Mouse (Mus musculus) forebrain, embryonic 13.5 days (tissue): ENCODE results near the gene Zfp292. TPM values are rescaled to one million over a fixed set of nuclear protein-coding genes. Genes with fewer than 3 reads are reported as not detected.

Source experiments
- ATAC-seq: fragments of 200-750 bp; cut with Nextera tagmentation; 2 replicates; pipeline ENCODE4 v1.8.0; 2017
- H3K27ac ChIP-seq: fragments of 300-500 bp; sonication (generic); 2 replicates; pipeline ENCODE4 v1.5.1; 2015; ENCODE audit warnings: inconsistent platforms, mild to moderate bottlenecking, moderate library complexity
- H3K27me3 ChIP-seq: fragments of 300-500 bp; sonication (generic); 2 replicates; pipeline ENCODE4 v1.6.1; 2015; ENCODE audit warnings: mild to moderate bottlenecking, inconsistent platforms
- H3K36me3 ChIP-seq: fragments of 300-500 bp; sonication (generic); 2 replicates; pipeline ENCODE4 v1.6.1; 2015; ENCODE audit warnings: mild to moderate bottlenecking, inconsistent platforms; ENCODE audit not compliant: poor library complexity, severe bottlenecking
- H3K4me1 ChIP-seq: fragments of 300-500 bp; sonication (generic); 2 replicates; pipeline ENCODE4 v1.6.1; 2015; ENCODE audit warnings: inconsistent platforms
- H3K4me2 ChIP-seq: fragments of 300-500 bp; sonication (generic); 2 replicates; pipeline ENCODE4 v1.6.1; 2015; ENCODE audit warnings: inconsistent platforms, mild to moderate bottlenecking, moderate library complexity
- H3K4me3 ChIP-seq: fragments of 300-500 bp; sonication (generic); 2 replicates; pipeline ENCODE4 v1.5.1; 2015; ENCODE audit warnings: mild to moderate bottlenecking, inconsistent platforms
- H3K9ac ChIP-seq: fragments of 300-500 bp; sonication (generic); 2 replicates; pipeline ENCODE4 v1.6.1; 2015; ENCODE audit warnings: mild to moderate bottlenecking, inconsistent platforms
- H3K9me3 ChIP-seq: fragments of 300-500 bp; sonication (generic); replicated peaks from 2 replicates; pipeline ENCODE4 v1.6.1; 2016; ENCODE audit warnings: inconsistent platforms
- WGBS: fragments of 180-500 bp; shearing (Covaris S2); methylation state at CpG from one replicate; pipeline ENCODE4 v1.1.7; 2015; 5-methylcytosine and 5-hydroxymethylcytosine counted together
- polyA plus RNA-seq: library from polyadenylated mRNA; unstranded; fragments of >200 nt; fragmentation: Nextera tagmentation; extraction: Ambion mirVana; gene quantifications from 2 replicates; pipeline ENCODE4 v1.2.1, GENCODE M21; 2015

Gene Zfp292
- polyA plus RNA-seq, 1 experiment from 2014 or later: 34.8 TPM

GRCm38 (mm10) chr4:34842826-34843225 is 39.9 kb downstream of the Zfp292 start:
- peaks cover 14% of the 10 kb centered on the region for H3K36me3 ChIP-seq
- peaks cover 11% of the 10 kb centered on the region; the same call in 1 of the 2 replicates for H3K4me1 ChIP-seq
- H3K27ac ChIP-seq: no peak overlapping the region
- no peak overlapping the region for H3K9ac ChIP-seq
- no peaks in the 10 kb centered on the region for H3K9me3 ChIP-seq
- 92% methylated on average over 3 of the region's 3 CpGs for WGBS
- H3K4me3 ChIP-seq: no peak overlapping the region
- peak; percentile 65; the same call in 1 of the 2 replicates for ATAC-seq
- H3K27me3 ChIP-seq: no peaks in the 10 kb centered on the region
- H3K4me2 ChIP-seq: no peak overlapping the region

DNA sequence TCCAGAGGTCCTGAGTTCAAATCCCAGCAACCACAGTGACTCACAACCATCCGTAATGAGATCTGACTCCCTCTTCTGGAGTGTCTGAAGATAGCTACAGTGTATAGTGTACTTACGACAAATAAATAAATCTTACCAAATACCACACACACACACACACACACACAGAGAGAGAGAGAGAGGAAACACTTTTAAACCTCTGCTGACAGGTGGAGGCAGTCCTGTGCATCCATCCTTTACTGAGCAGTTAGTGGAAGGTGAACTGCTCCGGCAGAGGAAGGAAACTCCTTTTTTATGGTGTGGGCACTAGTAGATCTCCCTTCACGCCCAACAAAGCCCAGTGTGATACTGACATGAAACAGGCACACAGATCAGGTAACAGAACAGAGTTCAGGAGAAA is 51.3 kb downstream of the Zfp292 start:
- no peak overlapping the region for H3K9ac ChIP-seq
- no peak overlapping the region for H3K4me3 ChIP-seq
- H3K36me3 ChIP-seq: peaks cover 35% of the 10 kb centered on the region
- WGBS: 94% methylated on average over 4 of the region's 4 CpGs
- no peaks in the 10 kb centered on the region for H3K4me1 ChIP-seq
- no peak for ATAC-seq
- no peak overlapping the region for H3K4me2 ChIP-seq
- H3K9me3 ChIP-seq: no peaks in the 10 kb centered on the region
- no peaks in the 10 kb centered on the region for H3K27me3 ChIP-seq
- no peak overlapping the region for H3K27ac ChIP-seq

GRCm38 (mm10) chr4:34829456-34829855 is 53.3 kb downstream of the Zfp292 start:
- Histone ChIP-seq H3K4me1 (no peaks in the 10 kb centered on the region), H3K36me3 (peaks cover 21% of the 10 kb centered on the region), H3K9me3 (no peaks in the 10 kb centered on the region), H3K27me3 (no peaks in the 10 kb centered on the region), H3K4me2 (no peak overlapping the region), H3K9ac (no peak overlapping the region), H3K4me3 (no peak overlapping the region), H3K27ac (no peak overlapping the region)
- 94% methylated on average over 3 of the region's 3 CpGs for WGBS
- ATAC-seq: no peak

DNA sequence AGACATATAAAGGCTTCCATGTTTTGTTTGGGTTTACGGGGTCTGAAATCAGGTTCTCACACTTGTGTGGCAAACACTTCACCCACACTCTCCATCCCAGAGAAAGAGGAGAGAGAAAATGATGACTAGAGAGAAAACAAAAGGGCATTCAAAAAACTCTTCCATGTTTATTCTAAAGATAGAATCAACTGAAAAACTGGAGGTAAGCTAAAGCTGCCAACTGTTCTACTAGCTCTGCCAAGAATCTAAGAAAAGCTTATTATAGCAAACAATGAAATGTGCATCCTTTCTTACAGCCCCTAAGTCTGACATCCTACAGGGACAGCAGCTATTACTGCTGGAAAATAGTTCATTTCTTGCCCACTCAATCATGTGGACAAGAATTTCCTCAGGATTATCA is 58.9 kb downstream of the Zfp292 start:
- H3K9me3 ChIP-seq: no peaks in the 10 kb centered on the region
- H3K4me3 ChIP-seq: no peak overlapping the region
- H3K36me3 ChIP-seq: peaks cover 9% of the 10 kb centered on the region
- H3K27ac ChIP-seq: peak overlapping the region; percentile 31; the same call in 1 of the 2 replicates
- H3K4me1 ChIP-seq: 0 out of 2 replicates have a peak, but pooled peaks cover 5% of the 10 kb centered on the region
- no peak for ATAC-seq
- H3K27me3 ChIP-seq: no peaks in the 10 kb centered on the region
- no peak overlapping the region for H3K9ac ChIP-seq
- 81% methylated on average over 1 of the region's 1 CpGs for WGBS
- H3K4me2 ChIP-seq: no peak overlapping the region

DNA sequence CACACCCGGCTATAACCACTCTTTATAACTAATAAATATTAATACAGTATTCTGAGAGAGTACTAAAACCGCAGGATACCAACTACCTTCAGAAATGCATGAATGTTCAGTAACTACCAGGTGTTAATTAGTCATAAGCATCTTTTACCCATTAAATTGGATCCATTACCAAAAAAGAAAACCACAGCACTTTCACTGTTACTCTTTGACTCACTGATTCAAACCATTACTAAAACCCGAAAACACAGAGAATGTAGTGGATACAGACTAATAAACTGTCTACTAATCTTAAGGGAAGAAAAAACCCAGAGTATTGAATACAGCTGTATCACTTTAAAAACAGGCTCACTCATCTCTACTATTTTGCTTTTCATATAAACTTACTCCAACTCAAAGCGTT is 62.9 kb downstream of the Zfp292 start:
- no peaks in the 10 kb centered on the region for H3K27me3 ChIP-seq
- H3K36me3 ChIP-seq: peaks cover 38% of the 10 kb centered on the region
- H3K4me1 ChIP-seq: 0 out of 2 replicates have a peak, but pooled peaks cover 5% of the 10 kb centered on the region
- no peak overlapping the region for H3K27ac ChIP-seq
- whole genome bisulfite sequencing: 89% methylated on average over 4 of the region's 4 CpGs
- no peak overlapping the region for H3K4me2 ChIP-seq
- ATAC-seq: no peak
- no peak overlapping the region for H3K9ac ChIP-seq
- no peak overlapping the region for H3K4me3 ChIP-seq
- no peaks in the 10 kb centered on the region for H3K9me3 ChIP-seq

GRCm38 (mm10) chr4:34801166-34802034 is 81.4 kb downstream of the Zfp292 start:
- Histone ChIP-seq H3K9ac (no peak overlapping the region), H3K4me3 (no peak overlapping the region), H3K4me1 (no peaks in the 10 kb centered on the region), H3K9me3 (no peaks in the 10 kb centered on the region), H3K4me2 (no peak overlapping the region), H3K27me3 (no peaks in the 10 kb centered on the region), H3K36me3 (peaks cover 22% of the 10 kb centered on the region), H3K27ac (no peak overlapping the region)
- WGBS: 83% methylated on average over 14 of the region's 14 CpGs
- peak; percentile 65 for ATAC-seq

DNA sequence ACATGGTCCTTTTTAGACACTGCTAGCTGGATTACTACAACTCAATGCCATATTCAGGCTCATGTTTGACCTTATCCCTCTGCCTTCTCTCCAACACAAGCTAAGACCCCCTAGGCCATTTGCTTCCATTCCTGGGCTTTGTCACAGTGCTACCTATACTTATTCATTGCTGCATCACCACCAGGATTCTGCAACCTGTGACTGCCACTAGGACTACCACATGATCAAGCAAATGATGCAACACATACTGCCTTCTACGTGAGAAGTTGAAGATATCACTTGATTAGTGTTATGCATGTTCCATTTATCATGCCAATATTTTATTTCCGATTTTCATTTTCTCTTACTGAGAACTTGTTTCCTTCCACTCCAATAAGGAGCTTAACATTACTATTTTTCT is 84.8 kb downstream of the Zfp292 start:
- no peaks in the 10 kb centered on the region for H3K4me1 ChIP-seq
- no peaks in the 10 kb centered on the region for H3K27me3 ChIP-seq
- WGBS: 96% methylated on average over 2 of the region's 2 CpGs
- no peak overlapping the region for H3K27ac ChIP-seq
- H3K9ac ChIP-seq: no peak overlapping the region
- ATAC-seq: no peak
- H3K4me3 ChIP-seq: no peak overlapping the region
- no peaks in the 10 kb centered on the region for H3K9me3 ChIP-seq
- H3K4me2 ChIP-seq: no peak overlapping the region
- 0 out of 2 replicates have a peak, but pooled peaks cover 5% of the 10 kb centered on the region for H3K36me3 ChIP-seq

GRCm38 (mm10) chr4:34797294-34797983 is 85.3 kb downstream of the Zfp292 start:
- H3K4me2 ChIP-seq: no peak overlapping the region
- 89% methylated on average over 8 of the region's 8 CpGs for WGBS
- H3K9me3 ChIP-seq: no peaks in the 10 kb centered on the region
- 0 out of 2 replicates have a peak, but pooled peaks cover 3% of the 10 kb centered on the region for H3K36me3 ChIP-seq
- ATAC-seq: no peak
- H3K27ac ChIP-seq: no peak overlapping the region
- H3K9ac ChIP-seq: no peak overlapping the region
- H3K27me3 ChIP-seq: no peaks in the 10 kb centered on the region
- H3K4me1 ChIP-seq: no peaks in the 10 kb centered on the region
- H3K4me3 ChIP-seq: no peak overlapping the region

- no peaks in the 10 kb centered on the region for H3K27me3 ChIP-seq
- peak; percentile 26; the same call in 1 of the 2 replicates for ATAC-seq
Observed at GRCm38 (mm10) chr4:34796294-34796693, 86.5 kb downstream of the Zfp292 start.

GRCm38 (mm10) chr4:34786476-34786875 is 96.3 kb downstream of the Zfp292 start:
- Histone ChIP-seq H3K4me3 (no peak overlapping the region), H3K27ac (no peak overlapping the region), H3K9ac (no peak overlapping the region), H3K36me3 (no peaks in the 10 kb centered on the region), H3K4me2 (no peak overlapping the region), H3K27me3 (no peaks in the 10 kb centered on the region), H3K9me3 (no peaks in the 10 kb centered on the region), H3K4me1 (no peaks in the 10 kb centered on the region)
- ATAC-seq: no peak
- WGBS: 85% methylated on average over 3 of the region's 3 CpGs

More at GRCm38 (mm10) chr4:34796294-34796693, 86.5 kb downstream of the Zfp292 start:
- Histone ChIP-seq H3K4me3 (no peak overlapping the region), H3K9me3 (no peaks in the 10 kb centered on the region), H3K9ac (no peak overlapping the region), H3K36me3 (no peaks in the 10 kb centered on the region), H3K27ac (no peak overlapping the region), H3K4me1 (no peaks in the 10 kb centered on the region), H3K4me2 (no peak overlapping the region)
- WGBS: 75% methylated on average over 5 of the region's 5 CpGs

GRCm38 (mm10) chr4:34785646-34786045 is 97.1 kb downstream of the Zfp292 start:
- Histone ChIP-seq H3K4me1 (no peaks in the 10 kb centered on the region), H3K27ac (no peak overlapping the region), H3K27me3 (no peaks in the 10 kb centered on the region), H3K9me3 (no peaks in the 10 kb centered on the region), H3K4me3 (no peak overlapping the region), H3K4me2 (no peak overlapping the region), H3K9ac (no peak overlapping the region), H3K36me3 (no peaks in the 10 kb centered on the region)
- ATAC-seq: no peak
- 72% methylated on average over 2 of the region's 2 CpGs for WGBS

- no peak overlapping the region for H3K27ac ChIP-seq
- 55% methylated on average over 5 of the region's 5 CpGs for WGBS
- no peaks in the 10 kb centered on the region for H3K36me3 ChIP-seq
- no peak overlapping the region for H3K9ac ChIP-seq
- no peaks in the 10 kb centered on the region for H3K27me3 ChIP-seq
- H3K4me1 ChIP-seq: no peaks in the 10 kb centered on the region
- H3K4me3 ChIP-seq: no peak overlapping the region
- ATAC-seq: no peak
- no peak overlapping the region for H3K4me2 ChIP-seq
- H3K9me3 ChIP-seq: no peaks in the 10 kb centered on the region
Observed at GRCm38 (mm10) chr4:34784865-34785264, 97.9 kb downstream of the Zfp292 start.
